Comparison of ENCODE assay signal across 16 mouse cellular contexts in the genomic region with DNA sequence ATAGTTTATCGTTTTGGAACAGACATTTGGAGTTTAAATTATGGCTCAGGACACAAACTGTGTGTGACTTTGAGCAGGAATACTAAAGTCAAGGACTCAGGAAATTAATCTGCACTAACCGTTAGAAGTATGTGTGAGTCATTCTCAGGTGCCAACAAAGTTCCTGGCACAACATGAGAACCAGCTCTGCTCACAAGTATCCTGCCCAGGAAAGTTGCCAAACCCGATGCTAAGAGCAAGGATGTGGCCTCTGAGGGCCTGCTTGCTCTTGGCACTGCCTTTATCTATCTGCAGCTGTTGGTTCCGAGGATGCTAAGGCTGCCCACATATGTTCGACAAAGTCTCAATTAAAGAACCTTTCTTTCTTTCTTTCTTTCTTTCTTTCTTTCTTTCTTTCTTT.
DNase-seq lines count a peak whose midpoint lies in the region; ATAC-seq and TF ChIP-seq lines count a peak whose summit lies in the region.
"Had no signal": no experiment of that assay in that cellular context is flagged by ENCODE, and none has a peak within 500 bp of the region (broad histone marks: within the 10 kb centered on the region; RNA-seq: fewer than 3 reads in every experiment).

No protein-coding gene starts in this region.

- no peak overlapping the region for H3K27ac ChIP-seq in forebrain, postnatal 0 days (ENCODE audit: low read depth, low read length)
- H3K27ac ChIP-seq in forebrain, embryonic 10.5 days = no peak overlapping the region
- no peak overlapping the region for H3K27ac ChIP-seq in hindbrain, postnatal 0 days
- no peak overlapping the region for H3K27ac ChIP-seq in hindbrain, embryonic 14.5 days
- H3K27ac ChIP-seq: macrophage; midbrain, embryonic 13.5 days had no signal

- no peak overlapping the region for H3K4me3 ChIP-seq in forebrain, postnatal 0 days (ENCODE audit: low read depth, low read length)
- no peak overlapping the region for H3K4me3 ChIP-seq in forebrain, embryonic 10.5 days
- no peak overlapping the region for H3K4me3 ChIP-seq in hindbrain, postnatal 0 days (ENCODE audit: low read length)
- no peak overlapping the region for H3K4me3 ChIP-seq in hindbrain, embryonic 14.5 days (replicated peaks; ENCODE audit: low read length)
- H3K4me3 ChIP-seq: midbrain, embryonic 13.5 days had no signal

- 45% methylated on average over 5 of the region's 5 CpGs for WGBS in forebrain, postnatal 0 days
- WGBS in forebrain, embryonic 10.5 days = 89% methylated on average over 5 of the region's 5 CpGs
- WGBS in hindbrain, postnatal 0 days = 56% methylated on average over 5 of the region's 5 CpGs
- 82% methylated on average over 5 of the region's 5 CpGs for WGBS in hindbrain, embryonic 14.5 days

- no peak overlapping the region for H3K9ac ChIP-seq in forebrain, postnatal 0 days
- no peak overlapping the region for H3K9ac ChIP-seq in hindbrain, postnatal 0 days (replicated peaks; ENCODE audit: low read length)
- no peak overlapping the region for H3K9ac ChIP-seq in hindbrain, embryonic 14.5 days
- H3K9ac ChIP-seq: midbrain, embryonic 13.5 days had no signal

- no peaks in the 10 kb centered on the region for H3K4me1 ChIP-seq in forebrain, postnatal 0 days (ENCODE audit: insufficient read depth)
- no peaks in the 10 kb centered on the region for H3K4me1 ChIP-seq in forebrain, embryonic 10.5 days
- H3K4me1 ChIP-seq in hindbrain, postnatal 0 days (ENCODE audit: insufficient read depth, low read length) = no peaks in the 10 kb centered on the region
- H3K4me1 ChIP-seq in hindbrain, embryonic 14.5 days (replicated peaks; ENCODE audit: control insufficient read depth, insufficient read depth, low read length) = no peaks in the 10 kb centered on the region
- H3K4me1 ChIP-seq: midbrain, embryonic 13.5 days had no signal

- no peak for TF ChIP-seq POLR2A in brain, embryonic 14.5 days (IDR thresholded peaks at IDR 0.05; ENCODE audit: borderline replicate concordance, extremely low read depth, insufficient read depth, insufficient read length, poor library complexity, severe bottlenecking)

- ATAC-seq in forebrain, postnatal 0 days = no peak
- ATAC-seq in hindbrain, postnatal 0 days = no peak
- no peak for ATAC-seq in hindbrain, embryonic 14.5 days (ENCODE audit: low FRiP score)
- ATAC-seq: CD4-positive, CD25-positive, alpha-beta regulatory T cell, adult 4 months; forebrain, embryonic 16.5 days; inflammation-experienced regulatory T-cells, adult 6 months; midbrain, embryonic 13.5 days had no signal

- no peak overlapping the region for H3K4me2 ChIP-seq in forebrain, postnatal 0 days (ENCODE audit: low read depth)
- no peak overlapping the region for H3K4me2 ChIP-seq in hindbrain, postnatal 0 days (ENCODE audit: low read depth, low read length)
- no peak overlapping the region for H3K4me2 ChIP-seq in hindbrain, embryonic 14.5 days (replicated peaks)
- H3K4me2 ChIP-seq: midbrain, embryonic 13.5 days had no signal

- no peaks in the 10 kb centered on the region for H3K9me3 ChIP-seq in forebrain, postnatal 0 days (ENCODE audit: low read length)
- no peaks in the 10 kb centered on the region for H3K9me3 ChIP-seq in forebrain, embryonic 10.5 days
- no peaks in the 10 kb centered on the region for H3K9me3 ChIP-seq in hindbrain, postnatal 0 days (ENCODE audit: low read length)
- no peaks in the 10 kb centered on the region for H3K9me3 ChIP-seq in hindbrain, embryonic 14.5 days (ENCODE audit: control insufficient read depth, low read length)
- H3K9me3 ChIP-seq: midbrain, embryonic 13.5 days had no signal

- no peaks in the 10 kb centered on the region for H3K27me3 ChIP-seq in forebrain, postnatal 0 days (ENCODE audit: insufficient read depth, low read length)
- H3K27me3 ChIP-seq in forebrain, embryonic 10.5 days (ENCODE audit: poor library complexity, severe bottlenecking) = no peaks in the 10 kb centered on the region
- no peaks in the 10 kb centered on the region for H3K27me3 ChIP-seq in hindbrain, postnatal 0 days (ENCODE audit: insufficient read depth, low read length)
- no peaks in the 10 kb centered on the region for H3K27me3 ChIP-seq in hindbrain, embryonic 14.5 days (ENCODE audit: control insufficient read depth, insufficient read depth, low read length)
- H3K27me3 ChIP-seq: midbrain, embryonic 13.5 days had no signal

- no peak for TF ChIP-seq CTCF in forebrain, postnatal 0 days (IDR thresholded peaks at IDR 0.05; ENCODE audit: low read depth)
- TF ChIP-seq CTCF in hindbrain, postnatal 0 days (IDR thresholded peaks at IDR 0.05; ENCODE audit: low read depth) = no peak
- TF ChIP-seq CTCF in brain, embryonic 14.5 days (IDR thresholded peaks at IDR 0.05; ENCODE audit: borderline replicate concordance, extremely low read depth, insufficient read depth, insufficient read length) = no peak

- no peaks in the 10 kb centered on the region for H3K36me3 ChIP-seq in forebrain, postnatal 0 days (ENCODE audit: insufficient read depth)
- no peaks in the 10 kb centered on the region for H3K36me3 ChIP-seq in forebrain, embryonic 10.5 days (replicated peaks)
- no peaks in the 10 kb centered on the region for H3K36me3 ChIP-seq in hindbrain, postnatal 0 days (ENCODE audit: insufficient read depth, low read length)
- H3K36me3 ChIP-seq in hindbrain, embryonic 14.5 days (replicated peaks; ENCODE audit: control insufficient read depth, insufficient read depth) = no peaks in the 10 kb centered on the region
- H3K36me3 ChIP-seq: midbrain, embryonic 13.5 days had no signal

- DNase-seq in forebrain, postnatal 0 days = peak; percentile 13
- no peak for DNase-seq in forebrain, embryonic 10.5 days (ENCODE audit: extremely low spot score, low spot score)
- peak; percentile 39 for DNase-seq in hindbrain, postnatal 0 days (ENCODE audit: low spot score)
- no peak for DNase-seq in hindbrain, embryonic 14.5 days (ENCODE audit: low spot score)
- peak; percentile 7 for DNase-seq in ovary, adult 18-20 months (ENCODE audit: low spot score)
- no peak for DNase-seq in ovary, postnatal 10 days (ENCODE audit: low spot score)
- DNase-seq in brain, embryonic 14.5 days (ENCODE audit: low read depth) = peak; percentile 60
- DNase-seq in urinary bladder, postnatal 36 days (ENCODE audit: low spot score in 2 of 2) = no peak
- DNase-seq: heart, postnatal 36 days; liver; lung, adult 18-20 months had no signal

Comparison
In these comparisons a context has a peak if more than half of its experiments do, and no peak if none do; other contexts are left out.
1. DNase-seq: peak in forebrain, postnatal 0 days (single experiment), hindbrain, postnatal 0 days (single experiment), ovary, adult 18-20 months (single experiment) and brain, embryonic 14.5 days (single experiment); none in forebrain, embryonic 10.5 days (single experiment), hindbrain, embryonic 14.5 days (single experiment), ovary, postnatal 10 days (single experiment) and urinary bladder, postnatal 36 days (0 of 2).